Mouse (Mus musculus) T-helper 2 cell (primary cell): Measurements from ENCODE around the gene Gtf3c5.

Experiments used
- in situ Hi-C: fragments of 300-600 bp; cut with MboI, MseI; formaldehyde crosslinking; loops from one replicate; pipeline ENCODE4 v1.15.1; 2025; ENCODE audit warnings: high pct_unique_total_duplicates

Gtf3c5 gene

DNA sequence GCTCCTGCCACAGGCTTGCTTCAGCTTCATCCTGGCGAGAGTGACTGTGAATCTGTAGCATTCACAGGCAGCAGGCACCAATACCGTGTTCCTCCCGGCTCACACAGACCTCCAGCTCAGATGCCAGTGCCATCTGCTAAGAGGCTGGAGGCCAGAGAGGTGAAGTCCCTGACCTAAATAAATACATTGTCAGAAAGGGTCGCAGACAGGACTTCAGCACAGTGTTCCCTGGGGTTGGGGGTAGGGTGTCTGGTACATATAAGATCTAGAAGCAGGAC is 48.3 kb downstream of the Gtf3c5 start:
- in situ Hi-C loops: no loop called here

DNA sequence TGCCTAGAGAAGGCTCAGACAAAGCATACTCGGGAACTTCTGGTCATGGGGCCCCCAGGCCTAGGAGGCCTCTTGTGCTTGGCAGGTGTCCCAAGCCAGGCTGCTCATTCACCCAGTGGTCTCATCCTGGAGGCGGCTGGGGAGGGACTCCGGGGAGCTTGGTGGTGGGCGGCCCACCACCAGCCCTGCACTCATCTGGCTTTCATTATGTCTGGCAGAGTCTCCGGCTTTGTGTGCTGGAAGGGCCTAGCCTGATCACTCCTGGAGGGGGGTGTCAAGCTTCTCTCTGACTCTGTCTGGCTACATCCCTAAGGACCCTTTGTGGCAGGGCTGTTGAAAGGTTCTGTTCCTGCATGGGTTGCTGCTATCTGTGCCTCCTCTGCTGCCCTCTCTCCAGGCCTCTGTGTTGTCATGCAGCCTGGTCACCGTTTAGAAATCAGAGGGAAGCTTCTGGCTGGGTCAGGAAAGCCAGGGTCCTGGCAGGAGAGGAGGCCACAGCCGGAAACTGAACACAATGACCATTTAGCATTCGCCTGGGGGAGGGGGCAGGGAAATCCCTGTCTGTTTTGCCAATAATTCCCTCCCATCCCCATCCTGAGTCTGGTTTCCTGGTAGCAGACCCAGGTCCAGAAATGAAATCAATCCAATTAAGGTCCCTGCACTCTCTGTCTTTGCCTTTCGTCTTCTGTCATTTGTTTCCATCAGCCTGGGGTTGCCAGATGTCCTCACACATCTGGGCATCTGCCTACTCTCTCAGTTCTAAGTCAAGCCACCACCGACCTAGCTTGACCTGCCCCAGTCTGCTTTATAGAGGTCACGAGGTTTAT is 48.9 kb downstream of the Gtf3c5 start:
- in situ Hi-C loops: no loop called here

DNA sequence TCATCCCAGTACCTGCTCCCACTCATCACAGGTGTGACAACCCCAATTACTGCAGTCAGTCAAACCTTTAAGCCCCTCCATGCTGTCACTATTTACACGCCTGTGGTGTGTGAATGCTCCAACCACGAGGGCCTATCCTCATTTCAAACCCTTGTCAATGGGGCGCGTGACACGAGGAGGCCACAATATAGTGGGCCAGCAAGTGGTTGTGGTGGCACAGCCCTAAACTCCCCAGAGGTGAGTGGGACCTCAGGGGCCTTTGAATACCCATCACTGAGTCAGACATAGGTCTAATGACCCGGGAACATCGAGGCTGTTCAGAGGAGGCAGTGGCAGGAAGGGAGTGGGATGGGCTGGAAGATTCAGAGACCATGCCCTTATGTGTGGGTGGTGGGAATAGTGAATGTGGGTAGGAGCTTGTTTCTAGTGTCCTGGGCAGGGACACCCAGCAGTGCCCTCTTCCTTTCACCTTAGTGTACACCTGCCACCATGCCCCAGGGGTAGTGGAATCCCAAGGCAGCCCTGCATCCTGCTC is 49.6 kb downstream of the Gtf3c5 start:
- in situ Hi-C loops: no loop called here

DNA sequence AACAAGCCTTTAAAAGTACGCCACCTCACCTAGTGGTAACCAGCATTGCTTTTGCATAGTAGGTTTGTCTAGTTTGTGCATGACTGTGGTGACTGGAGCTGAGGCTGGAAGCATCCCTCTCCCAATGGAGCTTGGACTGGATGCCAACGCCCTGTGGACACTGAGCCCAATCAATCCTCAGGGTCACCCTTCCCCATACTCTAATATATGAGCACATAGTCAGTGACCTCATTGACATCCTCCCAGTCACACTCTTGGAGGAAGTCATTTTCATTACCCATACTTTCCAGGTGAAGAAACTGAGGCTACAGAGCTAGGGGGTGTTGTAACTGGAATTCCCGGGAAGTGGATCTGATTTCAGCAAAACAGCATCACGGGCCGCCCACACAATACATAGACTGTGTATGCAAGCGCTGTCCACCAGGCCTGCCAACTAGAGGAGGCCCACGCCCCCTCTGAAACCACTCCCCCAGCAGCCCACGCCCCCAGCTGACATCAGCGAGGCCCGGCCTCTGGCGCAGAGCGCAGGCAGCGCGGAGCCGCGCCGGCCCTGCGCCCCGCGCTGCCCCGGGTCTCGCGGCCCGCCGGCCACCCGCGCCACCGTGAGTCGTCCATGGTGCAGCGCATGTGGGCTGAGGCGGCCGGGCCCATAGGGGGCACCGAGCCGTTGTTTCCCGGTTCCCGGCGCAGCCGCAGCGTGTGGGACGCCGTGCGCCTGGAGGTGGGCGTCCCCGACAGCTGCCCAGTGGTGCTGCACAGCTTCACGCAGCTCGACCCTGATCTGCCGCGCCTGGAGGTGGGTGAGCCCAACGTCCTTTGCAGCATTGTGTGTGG is 50.4 kb downstream of the Gtf3c5 start:
- in situ Hi-C loops: no loop called here

DNA sequence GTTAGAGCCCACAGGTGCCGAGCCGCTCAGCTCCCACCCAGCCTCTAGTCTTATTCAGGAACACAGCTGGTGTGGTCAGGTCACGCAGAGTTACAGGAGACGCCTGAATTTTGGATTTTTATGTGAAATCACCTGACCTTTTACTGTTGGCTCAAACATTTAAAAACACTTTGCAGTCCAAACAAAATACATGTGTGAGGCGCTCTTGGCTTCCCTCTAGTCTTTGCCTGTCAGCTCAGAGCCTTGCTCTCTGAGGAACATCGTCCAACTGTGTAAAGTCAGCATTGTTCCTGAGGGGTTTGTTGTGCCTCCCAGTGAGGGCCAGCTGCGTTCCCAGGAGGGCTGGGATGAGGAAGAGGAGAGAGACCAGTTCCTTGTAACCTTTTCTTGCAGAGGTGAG is 53.2 kb downstream of the Gtf3c5 start:
- in situ Hi-C loops: no loop called here

DNA sequence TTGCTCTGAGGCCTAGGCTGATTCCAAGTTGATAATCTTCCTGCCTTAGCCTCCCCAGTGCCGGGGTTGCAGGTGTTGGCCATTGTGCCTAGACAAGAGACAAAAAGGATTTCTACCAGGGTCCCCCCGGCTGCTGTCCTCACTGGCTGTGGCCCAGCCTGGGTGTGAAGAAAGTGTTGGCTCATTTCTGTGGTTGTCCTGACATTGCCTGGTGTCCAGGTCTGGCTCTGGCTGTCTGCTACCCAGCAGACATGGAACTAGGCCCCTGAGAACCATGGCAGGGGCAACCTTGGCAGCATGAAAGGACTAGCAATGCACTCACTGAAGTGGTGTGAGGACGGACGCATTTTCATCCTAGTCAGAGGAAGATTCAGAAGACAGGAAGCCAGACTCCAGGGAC is 53.7 kb downstream of the Gtf3c5 start:
- in situ Hi-C loops: no loop called here

DNA sequence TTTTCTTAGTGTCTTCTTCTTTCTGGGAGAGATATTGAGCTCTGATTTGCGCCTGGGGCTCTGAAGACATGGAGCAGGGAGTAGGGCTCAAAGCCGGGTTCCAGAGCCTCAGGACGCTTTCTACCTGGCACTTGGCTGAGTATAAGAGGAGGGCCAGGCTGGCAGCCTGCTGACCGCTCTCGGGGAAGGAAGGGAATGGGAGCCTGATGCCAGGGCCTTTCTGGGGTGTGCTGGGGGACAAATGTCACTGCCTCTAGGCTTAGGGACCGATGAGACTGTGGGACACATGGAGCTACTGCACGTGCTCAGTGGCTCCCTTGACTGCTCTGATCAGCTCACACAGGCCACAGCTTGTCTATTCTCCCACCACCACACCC is 55.2 kb downstream of the Gtf3c5 start:
- in situ Hi-C loops: no loop called here

DNA sequence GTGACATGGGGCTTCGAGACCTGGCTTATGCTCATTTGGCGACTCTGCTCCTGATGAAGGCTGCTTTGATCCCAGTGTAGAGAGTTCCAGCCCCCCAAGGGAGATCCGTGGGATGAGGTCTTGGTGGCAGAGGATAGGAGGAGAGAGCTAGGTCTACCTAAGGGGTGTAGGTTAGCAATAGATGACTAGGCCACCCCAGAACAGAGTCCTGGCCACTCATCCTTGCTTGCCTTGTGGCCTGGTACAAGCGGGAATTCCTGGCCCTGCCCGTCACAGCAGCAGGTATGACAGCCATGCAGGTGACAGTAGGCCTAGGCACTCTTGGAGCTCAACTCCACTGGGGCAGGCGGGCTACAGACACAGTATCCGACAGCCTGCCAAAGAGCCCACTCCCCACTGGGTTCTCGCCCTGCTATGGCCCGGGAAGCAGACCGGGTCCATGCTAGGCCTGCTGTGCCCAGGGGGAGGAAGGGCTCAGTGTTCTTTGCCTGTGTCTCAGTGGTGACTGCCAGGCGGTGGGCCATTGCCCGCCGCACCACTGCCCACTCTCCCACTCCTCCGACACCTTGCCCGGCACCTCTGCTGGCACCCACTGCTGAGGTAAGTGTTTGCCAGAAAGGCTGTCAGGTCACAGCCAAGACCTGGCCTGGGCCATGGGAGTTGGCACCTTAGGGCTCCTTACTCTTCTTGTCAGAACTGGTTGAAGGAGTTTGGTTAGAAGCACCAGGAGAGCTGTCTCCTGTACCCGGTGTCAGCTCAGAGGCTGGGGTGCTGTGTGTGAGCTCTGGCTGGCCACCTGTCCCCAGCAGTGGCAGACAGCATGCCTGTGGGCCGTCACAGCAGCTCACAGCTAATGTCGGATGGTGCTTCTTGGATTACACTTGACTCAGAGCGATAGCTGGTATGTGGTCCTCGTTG is 55.9 kb downstream of the Gtf3c5 start:
- in situ Hi-C loops: no loop called here

DNA sequence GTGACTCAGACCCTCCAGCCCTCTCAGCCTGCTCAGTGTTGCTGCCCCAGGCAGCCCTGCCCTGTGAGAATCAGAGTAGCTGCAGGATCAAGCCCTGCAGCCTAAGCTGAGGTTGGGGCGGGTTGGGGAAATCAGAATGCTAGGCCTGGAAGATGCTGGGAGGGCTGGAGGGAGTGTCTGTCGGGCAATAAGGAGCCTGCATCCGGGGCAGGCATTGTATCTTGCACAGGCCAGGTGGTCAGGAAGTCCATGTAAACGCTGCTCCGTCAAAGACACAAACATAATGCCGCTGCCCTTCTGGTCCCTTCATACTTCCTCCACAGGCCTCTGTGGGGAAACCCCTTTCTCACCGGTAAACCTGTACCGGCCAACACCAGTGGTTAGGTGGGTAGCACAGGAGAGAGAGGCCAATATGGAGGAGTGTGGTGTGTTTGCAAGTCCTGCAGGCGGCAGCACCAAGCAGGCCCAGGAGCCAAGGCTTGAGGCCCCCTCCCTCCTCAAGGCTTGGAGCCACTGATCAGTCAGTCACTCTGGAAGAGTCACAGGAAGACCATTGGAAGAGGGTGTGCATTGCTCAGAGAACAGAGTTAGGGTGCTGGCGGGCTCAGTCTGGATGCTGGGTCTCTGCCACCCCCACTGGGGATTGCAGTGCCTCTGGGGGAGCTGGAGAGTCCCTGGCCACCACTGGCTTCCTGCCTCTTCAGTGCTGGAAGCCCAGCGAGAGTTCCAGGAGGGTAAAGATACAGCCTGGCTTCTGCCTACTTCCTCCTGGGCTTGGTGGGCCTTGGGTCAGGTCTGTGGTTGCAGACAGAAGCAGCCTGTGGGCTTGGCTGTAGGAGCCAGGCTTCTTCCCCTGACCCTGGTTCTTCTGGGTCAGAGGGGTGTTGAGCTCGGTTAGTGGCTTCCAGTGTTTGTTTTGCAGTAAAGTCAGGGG is 57.3 kb downstream of the Gtf3c5 start:
- in situ Hi-C loops: no loop called here

DNA sequence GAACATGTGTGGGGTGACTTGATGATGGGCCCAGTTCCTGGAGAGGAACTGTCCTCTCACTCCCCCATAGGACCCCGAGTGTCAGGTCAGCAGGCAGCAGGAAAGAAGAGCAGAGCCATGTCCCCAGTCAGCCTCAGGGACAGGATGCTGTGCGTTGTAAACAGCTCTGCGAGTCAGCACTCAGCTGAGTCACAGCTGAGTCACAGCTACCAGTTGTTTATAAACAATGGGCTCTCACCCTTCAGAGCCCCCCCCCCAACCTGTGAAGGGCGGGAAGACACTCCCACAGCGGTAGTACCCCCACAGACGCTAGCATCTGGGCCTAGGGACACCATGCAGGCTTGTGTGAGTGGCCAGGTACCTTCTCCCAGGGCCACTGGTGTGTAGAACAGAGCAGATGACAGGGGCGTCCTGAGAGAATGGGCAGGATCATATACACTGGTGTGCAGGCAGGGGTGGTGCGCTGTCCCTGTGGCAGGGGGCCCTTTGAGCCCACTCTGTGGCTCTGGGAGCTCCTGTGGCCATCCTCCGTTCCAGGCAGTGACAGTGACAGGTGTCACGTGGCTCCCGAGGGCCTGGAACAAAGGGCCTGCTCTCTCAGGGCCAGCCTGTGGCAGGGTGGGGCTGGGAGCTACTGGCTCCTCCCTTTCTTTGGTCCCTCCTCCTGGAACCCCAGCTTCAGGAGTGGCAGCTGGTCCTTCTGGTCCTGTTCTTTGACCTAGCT is 58.2 kb downstream of the Gtf3c5 start:
- in situ Hi-C loops: no loop called here

DNA sequence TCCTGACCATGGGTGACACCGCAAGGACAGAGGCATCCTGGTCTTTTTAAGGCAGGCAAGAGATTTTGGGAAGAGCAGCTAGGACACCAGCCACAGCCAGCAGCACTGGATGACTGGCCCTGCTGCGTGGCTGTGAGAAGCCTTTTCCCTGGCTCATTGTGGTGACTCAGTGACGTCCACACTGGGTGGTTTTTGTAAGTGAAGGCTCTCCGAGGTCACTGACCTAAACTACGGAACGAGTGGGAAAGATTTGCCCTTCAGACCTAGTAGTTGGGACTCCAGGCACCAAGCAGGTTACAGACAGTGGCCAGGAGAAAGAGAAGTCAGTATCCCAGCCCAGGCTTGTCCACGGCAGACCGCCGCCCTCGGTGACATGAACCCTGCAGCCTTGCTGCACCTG is 59.1 kb downstream of the Gtf3c5 start:
- in situ Hi-C loops: no loop called here

DNA sequence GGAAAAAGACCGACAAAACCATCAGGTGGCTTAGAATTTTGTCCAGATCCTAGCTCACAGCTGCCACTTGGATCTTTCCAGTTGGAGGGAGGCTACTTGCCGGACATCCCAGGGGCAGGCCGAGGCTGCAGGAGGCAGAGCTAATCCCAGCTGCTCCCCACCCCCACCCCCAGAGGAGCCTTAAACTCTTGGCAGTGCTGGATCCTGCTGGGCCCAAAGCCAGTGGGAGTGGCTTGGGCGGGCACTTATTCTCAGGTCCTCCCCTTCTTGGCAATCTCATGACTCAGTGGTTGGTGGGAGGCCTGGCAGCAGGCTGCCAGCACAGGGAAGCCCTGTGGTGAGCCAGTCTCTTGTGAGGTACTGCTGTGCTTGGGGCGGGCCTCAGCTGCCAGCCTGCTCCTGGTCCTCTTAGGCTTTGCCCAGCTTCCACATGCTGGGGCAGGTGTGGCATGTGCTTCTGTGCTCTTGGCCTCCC is 59.9 kb downstream of the Gtf3c5 start:
- in situ Hi-C loops: no loop called here

DNA sequence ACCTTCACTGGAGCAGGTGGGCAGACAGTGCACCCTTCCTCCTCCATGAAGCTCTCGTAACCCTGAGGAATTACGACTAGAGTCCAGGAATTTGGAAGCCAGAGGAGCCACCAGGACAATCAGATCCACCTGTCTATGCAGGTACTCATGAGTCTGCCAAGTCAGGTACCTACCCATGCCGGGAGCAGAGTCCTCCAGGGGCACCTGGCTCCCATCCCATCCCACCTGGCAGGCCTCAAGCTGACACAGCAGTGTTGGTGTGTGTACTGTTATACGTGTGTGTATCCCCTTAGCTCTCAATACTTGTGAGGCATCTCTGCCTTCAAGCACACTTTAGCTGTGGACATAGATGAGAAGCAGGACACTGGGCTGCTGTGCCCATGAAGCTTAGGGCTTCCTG is 61.4 kb downstream of the Gtf3c5 start:
- in situ Hi-C loops: no loop called here

DNA sequence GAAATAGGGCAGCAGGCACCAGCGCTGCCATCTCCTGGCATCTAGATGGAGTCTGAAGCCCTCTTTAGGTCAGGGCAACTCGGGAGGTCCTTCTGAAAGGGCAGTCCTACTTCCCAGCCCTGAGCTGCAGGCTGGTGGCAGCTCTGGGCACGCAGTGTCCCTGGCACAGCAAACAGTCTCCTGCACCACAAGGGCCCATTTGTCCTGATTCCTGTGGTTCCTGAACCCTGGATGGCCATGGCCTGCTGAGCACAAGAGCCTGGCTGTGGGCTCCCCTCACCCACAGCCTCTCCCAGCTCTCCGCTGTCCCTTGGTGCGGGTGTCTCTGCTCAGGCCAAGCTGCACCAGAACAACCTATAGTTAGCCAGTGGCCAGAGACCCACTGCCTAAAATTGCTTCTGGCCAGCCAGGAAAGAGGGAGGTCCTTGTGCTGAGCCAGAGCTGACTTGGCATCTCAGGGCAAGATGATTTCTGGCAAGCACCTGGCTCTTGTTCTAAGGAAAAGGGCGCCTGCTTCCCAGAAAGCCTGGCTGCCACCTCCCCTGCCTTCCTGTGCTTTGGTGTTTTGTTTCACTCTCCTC is 61.9 kb downstream of the Gtf3c5 start:
- in situ Hi-C loops: no loop called here

DNA sequence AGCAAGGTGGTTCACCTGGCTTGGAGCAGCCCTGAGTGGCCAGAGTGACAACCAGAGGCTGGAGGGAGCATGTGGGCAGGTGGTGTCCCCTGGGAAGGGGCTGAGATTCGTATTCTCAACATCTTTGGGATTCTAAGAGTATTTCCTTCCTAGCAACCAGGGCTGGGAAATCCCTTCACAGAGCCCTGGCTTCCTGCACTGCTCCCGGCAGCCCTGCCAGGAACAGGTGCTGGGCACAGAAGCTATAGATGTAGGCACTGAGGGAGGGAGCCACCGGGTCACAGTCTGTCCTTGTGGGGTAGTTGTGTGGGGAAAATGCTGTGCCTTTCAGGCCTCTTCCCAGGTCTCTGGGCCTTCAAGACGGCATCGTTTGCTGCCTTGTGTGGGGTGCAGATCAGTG is 63.0 kb downstream of the Gtf3c5 start:
- in situ Hi-C loops: no loop called here

DNA sequence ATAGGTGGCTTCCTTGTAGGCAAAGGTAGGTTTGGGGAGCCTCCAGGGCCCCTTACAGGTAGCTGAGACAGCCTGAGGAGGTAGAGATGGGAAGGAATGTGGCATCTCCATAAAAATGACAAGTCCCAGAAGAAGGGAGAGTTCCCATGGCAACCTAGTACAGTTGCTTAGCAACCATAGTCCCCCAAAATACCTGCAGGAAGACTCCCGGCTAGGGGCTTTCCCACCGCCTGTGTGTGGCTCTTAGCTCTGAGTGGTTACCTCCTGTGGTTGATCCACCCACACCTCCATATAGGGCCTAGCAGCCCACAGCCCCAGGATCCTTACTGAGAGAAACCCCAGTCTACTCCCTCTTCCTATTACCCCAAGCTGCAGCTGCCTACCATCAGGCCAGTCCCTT is 65.3 kb downstream of the Gtf3c5 start:
- in situ Hi-C loops: no loop called here

DNA sequence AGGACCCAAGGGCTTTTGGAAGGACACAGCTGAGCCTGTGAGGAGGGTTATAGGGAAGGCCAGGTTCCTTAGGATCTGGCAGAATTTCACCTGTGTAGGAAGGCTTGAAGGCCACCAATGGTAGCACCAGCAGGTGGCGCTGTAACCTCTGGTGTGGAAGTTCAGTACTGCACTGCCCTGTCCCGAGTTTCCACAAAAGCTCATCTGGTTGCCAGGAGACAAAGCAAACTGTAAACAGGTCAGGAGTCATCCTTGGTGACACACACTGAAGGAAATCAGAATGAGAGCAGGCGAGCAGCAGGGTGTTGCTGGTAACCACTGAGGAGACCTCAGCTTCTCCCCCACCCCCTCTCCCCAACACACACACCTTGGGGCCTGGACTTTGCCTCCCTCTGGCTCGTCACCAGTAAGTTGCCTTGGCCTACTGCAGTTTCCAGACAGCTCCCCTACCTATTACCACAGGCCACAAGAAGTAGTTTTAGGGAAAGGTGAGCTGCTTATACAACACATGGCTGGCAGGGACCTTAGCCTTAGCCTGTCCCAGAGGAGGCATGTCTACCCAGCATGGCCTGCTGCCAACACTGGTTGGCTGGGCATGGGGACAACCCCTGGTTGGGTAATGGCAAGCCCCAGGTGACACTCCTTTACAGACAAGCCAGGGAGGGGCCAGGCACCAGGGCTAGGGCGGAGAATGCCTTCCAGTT is 66.2 kb downstream of the Gtf3c5 start:
- in situ Hi-C loops: no loop called here
